Mouse (Mus musculus): ENCODE data around the gene Zfp317.
A peak's percentile ranks its signal among the peaks of the same experiment; 100 is the strongest.

- TF ChIP-seq CTCF (IDR thresholded peaks at IDR 0.05) (no peak), EP300 (IDR thresholded peaks at IDR 0.05) (peak; percentile 94)
Observed at GRCm38 (mm10) chr9:19621843-19622822, at the start of gene Zfp317.
